Mouse (Mus musculus): ENCODE measurements around the gene Map2k1.
"Not testable (repeated sequence)": the region's sequence is repeated elsewhere in the genome, so short reads cannot be mapped to it uniquely, and the experiment has no call there.

Gene Map2k1

DNA sequence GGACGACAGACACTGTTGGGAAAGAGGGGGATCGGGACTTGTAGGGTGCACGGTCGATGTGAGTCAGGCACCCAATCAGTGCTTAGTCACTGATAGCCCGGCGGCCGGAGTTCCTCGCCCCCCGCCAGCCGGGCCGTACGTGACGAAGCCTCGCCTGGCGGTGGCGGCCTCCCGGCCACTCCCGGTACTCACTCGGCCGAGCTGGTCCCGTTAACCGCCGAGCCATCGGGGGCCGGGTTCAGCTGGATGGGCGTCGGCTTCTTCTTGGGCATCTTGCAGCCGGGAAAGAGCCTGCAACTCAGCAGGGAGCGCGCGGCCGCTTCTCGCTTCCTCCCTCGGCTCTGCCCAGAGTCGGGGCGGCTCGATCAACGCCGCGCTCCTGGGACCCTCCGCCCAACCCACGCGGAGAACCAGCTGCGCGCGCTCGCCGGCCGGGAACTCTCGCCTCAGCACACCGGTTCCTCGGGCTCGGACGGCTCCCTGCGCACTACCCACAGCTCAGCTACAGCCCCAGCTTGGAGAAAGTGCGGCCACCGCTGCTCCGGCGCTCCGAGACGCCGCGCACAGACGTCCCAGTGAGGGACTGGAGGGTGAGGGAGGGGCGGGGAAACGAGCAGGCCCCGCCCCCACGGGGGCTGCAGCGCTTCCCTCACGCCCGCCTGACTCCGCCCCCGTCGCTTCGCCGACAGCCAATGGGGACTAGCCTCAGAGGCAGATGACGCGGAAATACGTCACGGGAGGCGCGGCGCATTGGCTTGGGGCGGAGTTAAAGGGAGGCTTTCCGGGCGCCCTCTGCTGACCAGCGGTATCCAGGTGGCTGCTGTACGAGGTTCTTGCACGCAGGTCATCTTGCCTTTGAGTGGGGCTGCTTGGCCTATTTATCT lies at the start of gene Map2k1:
TSS of gene Map2k1 (minus strand) at position 611 of the 884 bp plus-strand sequence.
- DNase-seq: peak; percentile 100

DNA sequence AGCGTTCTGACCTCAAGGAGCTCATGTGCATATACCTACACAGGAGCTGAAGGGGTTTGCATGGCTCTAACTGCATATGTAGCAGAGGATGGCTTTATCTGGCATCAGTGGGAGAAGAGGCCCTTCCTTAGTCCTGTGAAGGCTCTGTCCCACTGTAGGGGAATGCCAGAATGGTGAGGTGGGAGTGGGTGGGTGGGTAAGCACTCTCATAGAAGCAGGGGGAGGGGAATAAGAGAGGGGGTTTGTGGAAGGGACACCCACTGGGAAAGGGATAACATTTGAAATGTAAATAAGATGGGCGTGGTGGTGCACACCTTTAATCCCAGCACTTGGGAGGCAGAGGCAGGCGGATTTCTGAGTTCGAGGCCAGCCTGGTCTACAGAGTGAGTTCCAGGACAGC lies 49.7 kb upstream of the Map2k1 start:
- not testable (repeated sequence) for DNase-seq

DNA sequence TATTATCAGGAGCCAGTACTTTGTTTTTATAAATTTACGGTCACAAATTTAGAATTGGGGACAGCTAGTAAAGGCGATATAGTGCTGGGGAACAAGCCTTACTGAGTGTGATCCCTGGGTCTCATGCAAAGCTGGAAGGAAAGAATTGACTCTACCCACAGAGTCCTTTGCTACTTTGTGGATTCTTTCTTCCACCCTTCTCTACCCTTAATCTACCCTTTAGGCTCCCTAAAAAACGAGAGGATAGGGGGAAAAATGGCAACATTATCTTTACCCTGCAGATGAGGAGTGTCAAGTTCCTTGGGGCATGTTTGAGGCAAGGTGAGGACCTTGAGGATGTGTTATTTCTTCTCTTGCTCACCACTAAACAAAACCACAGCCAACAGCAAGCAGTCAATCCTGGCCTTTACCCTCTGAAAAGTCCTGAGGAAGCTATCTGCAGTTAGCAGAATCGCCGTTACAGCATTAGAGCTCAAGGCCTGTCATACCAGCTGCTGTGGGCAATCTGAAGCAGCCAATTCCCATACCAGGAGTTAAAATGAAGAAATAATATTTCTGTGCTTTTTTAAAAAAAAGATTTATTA lies 29.1 kb upstream of the Map2k1 start:
- DNase-seq: no peak

DNA sequence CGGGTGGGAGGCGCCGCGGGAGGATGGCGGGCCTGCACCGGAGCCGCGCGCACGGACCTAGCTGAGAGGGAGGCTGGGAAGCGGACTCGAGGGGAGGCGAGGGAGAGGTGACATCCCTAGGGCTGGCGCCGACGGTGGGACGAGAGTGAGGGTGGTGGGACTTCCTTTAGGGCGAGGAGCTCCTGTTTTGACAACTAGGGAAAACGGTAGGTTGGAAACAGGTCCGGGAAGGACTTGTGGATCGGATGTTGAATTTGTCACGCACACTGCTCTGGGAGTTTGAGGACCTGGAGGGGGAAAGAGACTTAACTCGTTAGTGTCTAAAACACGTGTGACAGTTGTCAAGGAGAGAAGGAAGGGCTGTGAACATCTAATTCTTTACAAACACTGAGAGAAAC lies 28.3 kb upstream of the Map2k1 start:
- DNase-seq: no peak

DNA sequence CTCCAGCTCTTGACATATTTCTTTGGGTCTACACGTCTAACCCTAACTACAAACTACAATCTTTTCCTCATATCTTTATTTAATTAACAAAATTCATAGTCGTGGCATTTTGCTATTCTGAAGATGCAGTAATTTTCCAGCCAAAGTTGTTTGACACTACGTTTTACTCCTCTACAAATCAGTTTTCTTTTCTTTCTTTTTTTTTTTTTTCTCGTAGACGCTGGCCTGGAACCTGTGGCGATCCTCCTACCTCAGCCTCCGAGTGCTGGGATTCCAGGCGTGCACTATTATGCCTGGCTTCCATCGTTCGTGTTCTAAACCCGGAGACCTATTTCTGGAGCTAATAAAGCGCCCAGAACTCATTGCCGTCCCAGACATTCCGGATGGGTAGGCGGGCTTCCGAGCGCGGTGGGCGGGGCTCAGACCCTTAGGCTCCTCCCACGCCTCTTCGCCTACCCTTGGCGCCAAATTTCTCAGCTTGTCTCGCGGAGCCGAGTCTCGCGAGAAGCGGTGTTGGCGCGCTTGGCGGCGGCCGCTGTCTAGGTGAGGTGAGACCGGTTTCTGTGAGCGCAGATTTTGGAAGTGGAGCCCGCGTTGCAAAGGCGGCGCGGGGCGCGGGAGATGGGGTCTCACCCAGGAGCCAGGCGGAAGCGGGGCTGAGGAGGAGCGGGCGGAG lies 27.8 kb upstream of the Map2k1 start, which contains the start of gene Tipin:
TSS of gene Tipin (plus strand) at position 477 of the 676 bp plus-strand sequence.
- DNase-seq: peak; percentile 96 to 97

DNA sequence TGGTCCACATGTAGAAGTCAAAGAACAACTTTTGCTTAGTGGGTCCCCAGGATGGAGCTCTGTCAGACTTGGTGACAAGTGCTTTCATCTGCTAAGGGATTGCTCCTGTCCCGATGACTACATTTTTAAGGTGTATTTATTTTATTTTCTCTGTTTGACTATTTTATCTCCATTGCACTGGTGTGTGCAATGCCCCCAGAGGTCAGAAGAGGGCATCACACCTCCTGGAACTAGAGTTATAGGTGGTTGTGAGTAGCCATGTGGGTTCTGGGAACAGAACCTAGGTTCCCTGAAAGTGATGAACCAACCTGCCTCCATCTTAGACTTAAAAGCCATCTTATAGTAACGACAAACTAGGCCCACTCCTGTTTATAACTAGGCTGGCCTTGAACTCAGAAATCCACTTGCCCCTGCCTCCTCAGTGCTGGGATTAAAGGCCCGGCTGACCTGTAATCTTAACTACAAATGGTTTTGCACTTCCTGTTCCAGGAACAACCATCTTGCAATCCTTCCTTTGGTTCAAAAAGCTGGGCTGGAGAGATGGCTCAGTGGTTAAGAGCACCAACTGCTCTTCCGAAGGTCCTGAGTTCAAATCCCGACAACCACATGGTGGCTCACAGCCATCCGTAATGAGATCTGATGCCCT lies 25.4 kb upstream of the Map2k1 start:
- no peak for DNase-seq

DNA sequence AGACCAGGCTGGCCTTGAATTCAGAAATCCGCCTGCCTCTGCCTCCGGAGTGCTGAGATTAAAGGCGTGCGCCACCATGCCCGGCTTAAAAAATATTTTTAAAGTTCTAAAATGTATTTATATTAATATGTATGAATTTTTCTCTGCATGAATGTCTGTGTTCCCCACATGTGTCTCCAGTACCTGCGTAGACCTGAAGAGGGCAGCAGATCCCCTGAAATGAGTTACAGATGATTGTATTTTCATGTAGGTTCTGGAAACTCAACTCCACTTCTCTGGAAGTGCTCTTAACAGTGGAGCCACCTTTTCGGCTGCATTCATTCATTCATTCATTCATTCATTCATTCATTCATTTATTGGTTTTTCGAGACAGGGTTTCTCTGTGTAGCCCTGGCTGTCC lies 24.3 kb upstream of the Map2k1 start:
- peak; percentile 66 to 86 for DNase-seq

DNA sequence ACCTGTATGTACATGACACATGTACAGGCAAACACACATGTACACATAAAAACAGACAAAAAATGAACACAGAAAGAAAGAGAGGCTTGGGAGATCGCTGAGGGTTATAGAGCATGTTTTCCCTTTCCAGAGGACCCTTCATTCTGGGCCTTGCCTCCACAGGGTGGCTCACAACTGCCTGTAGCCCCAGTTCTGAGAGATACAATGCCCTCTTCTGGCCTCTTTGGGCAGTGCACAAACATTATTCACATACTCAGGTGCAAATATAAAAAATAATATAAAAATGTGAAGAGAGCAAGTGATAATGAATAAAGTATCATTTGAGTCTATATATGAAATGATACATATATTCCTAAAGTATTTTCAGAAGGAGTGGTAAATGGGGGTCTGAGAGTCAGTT lies 21.5 kb upstream of the Map2k1 start:
- DNase-seq: peak in 1 of 2 experiments; percentile 32

DNA sequence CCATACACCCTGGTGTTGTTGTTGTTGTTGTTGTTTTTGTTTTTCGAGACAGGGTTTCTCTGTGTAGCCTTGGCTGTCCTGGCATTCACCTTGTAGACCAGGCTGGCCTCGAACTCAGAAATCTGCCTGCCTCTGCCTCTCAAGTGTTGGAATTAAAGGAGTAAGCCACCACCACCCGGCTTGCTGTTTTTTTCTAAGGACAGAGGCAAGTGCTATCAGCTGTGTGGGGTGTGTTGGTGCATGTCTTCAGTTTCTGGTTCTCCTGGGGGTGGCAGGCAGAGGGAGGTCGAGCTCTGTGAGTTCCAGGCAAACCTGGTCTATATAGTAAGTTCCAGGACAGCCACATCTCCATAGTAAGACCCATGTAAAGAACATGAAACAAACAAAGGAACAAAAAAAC lies 20.9 kb upstream of the Map2k1 start:
- no peak for DNase-seq

DNA sequence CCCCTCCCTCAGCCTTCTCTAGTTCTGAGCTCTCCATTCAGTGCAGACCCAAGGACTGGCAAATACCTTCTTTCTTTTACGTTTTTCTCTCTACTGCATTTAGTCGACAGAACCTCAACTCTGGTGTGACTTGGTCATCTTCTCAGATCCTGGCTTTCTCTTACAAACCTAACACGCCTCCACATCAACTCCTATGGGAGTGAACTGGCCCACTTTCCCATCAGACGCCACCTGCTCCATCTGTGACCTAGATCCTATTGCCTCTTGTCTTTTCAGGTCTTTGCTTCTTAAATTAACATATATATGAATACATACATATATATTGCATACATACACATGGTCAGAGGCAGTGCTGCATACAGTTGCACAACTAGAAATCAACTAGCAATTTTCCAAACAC lies 20.3 kb upstream of the Map2k1 start:
- no peak for DNase-seq

DNA sequence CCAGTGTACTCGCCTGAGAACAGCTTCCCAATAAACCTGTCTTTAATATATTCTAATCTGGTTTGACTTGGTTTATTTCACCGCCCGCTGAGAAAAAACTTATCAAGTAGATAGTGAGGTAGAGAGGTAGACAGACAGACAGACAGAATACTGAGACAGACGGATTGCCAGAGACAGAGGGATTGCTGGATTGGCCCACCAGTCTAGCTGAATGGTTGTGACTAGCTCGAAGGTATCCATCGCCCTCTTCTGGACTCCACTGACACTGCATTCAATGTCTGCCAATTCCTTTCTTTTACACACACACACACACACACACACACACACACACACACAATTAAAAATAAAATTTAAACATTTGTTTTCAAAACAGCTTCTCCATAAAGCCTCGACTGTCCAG lies 19.2 kb upstream of the Map2k1 start:
- peak; percentile 63 to 73 for DNase-seq

DNA sequence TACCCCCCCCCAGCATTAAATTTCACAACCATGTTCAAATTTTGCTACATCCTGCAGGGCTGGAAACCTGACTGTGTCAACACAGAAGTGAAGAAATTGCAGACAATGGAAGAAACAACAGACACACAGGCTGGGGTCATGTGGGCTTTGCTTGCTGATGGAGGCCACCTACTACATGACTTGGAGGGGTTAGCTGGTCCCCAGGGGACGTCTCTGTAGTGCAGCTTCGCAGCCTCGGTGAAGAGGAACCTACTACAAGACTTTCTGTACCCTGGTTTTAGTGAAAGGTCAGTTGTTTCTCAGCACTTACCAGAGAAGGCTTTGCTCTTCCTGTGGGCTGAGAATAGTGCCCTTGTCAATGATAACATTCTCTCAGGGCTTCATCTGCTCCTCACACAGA lies 17.8 kb upstream of the Map2k1 start:
- no peak for DNase-seq

DNA sequence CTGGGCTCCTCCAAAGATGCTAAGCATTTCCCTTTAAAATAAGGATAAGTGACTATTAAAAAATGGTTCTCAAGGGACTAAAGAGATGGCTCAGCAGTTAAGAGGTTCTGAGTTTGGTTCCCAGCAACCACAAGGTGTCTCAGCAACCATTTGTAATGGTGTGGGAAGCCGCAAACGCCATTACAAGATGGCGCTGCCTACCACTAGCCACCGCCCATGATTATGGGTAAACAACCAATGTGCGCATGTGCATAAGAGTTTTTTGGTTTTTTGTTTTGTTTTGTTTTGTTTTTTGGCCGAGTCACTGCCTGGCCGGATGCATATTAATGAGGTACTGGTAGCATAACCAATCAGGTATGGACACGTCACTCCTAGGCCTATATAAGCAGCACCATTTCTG lies 15.4 kb upstream of the Map2k1 start:
- DNase-seq: not testable (repeated sequence)

DNA sequence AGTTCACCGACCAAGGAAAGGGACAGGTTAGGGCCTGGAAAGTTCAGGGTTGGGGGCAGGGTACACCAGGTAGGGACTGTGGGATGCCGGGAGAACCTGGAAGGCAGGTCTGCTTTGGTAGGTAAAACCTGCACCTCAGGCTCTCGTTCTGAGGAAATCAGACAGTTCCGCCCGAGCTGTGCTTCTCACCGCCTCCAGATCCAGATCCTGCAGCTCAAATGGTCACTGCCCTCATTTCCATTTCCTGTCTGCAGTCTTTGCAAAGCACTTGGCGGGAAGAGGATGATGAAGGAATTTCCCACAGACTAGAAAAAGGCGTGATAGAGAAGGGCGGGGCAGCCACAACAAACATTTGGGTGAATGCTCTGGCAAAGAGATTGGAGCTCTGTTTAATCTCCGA lies 14.8 kb upstream of the Map2k1 start:
- DNase-seq: no peak

DNA sequence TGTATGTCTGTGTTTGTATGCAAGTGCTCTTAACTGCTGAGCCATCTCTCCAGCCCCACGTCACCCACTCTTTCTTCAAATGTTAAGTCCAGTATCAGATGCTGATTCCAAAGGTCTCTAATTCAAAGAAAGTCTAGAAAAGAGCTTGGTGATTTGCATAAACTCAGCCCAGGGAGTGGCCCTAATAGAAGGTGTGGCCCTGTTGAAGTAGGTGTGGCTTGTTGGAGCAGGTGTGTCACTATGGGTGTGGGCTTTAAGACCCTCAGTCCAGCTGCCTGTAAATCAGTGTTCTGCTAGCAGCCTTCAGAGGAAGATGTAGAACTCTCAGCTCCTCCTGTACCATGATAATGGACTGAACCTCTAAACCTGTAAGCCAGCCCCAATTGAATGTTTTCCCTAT lies 13.8 kb upstream of the Map2k1 start:
- DNase-seq: no peak

DNA sequence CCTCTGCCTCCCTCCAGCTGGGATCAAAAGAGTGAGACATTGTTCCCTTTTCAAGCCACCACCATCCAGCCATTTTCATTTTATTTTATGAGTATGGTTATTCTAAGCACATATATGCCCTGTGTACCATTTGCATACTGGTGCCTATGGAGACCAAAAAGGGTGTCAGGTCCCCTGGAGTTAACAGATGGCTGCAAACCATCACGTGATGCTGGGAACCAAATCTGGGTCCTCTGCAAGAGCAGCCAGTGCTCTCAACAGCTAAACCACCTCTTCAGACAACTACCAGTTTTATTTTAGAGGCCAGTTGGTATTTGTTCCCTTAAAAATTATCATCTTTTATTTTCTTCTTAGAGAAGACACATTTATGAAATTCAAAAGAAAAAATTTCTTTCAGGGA lies 11.4 kb upstream of the Map2k1 start:
- DNase-seq: no peak

DNA sequence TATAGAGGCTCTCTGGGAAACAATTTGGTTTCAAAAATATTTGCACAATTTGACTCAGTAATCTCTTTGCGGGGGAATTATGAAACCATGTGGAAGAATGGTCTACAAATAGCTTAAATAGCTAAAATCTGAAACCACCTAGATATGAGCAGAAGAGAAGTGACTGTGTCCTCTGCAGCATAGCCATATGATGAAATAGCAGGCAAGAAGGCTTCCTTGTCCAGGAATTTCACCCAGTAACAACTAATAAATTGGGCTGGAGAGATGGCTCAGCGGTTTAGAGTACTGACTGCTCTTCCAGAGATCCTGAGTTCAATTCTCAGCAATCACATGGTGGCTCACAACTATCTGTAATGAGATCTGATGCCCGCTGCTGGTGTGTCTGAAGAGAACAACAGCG lies 7.6 kb upstream of the Map2k1 start:
- no peak for DNase-seq

DNA sequence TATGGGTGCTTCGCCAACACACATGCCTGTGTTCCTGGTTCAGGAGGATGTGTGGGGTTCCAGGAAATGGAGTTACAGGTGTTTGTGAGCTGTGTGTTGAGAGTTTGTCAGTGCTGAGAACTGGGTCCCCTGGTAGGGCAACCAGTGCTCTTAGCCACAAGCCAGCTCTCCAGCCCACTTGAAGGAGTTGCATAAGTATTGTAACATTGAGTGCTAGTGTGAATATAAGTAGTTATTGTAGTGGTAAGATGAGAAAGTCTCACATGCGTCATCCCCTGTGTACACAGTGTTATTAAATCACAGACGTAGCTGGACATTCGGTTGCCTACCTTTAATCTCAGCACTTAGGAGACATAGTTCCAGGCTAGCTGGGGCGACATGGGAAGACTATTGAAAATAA lies 6.5 kb upstream of the Map2k1 start:
- DNase-seq: no peak

DNA sequence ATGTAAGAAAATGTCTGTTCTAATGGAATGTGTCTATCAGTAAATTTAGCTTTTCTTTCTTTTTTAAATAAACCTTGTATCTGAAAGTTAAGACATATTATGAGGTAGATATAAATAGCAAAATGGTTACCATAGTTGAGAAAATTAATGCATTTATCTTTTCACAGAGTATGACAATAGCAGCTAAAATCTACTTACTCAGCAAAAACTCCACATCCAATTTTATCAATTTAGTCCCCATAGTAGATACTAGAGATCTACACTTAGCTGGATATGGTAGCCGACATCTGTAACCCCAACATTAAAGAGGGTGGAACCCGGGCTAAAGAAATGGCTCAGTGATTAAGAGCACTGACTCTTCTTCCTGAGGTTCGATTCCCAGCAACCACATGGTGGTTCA lies 2.8 kb upstream of the Map2k1 start:
- DNase-seq: no peak

DNA sequence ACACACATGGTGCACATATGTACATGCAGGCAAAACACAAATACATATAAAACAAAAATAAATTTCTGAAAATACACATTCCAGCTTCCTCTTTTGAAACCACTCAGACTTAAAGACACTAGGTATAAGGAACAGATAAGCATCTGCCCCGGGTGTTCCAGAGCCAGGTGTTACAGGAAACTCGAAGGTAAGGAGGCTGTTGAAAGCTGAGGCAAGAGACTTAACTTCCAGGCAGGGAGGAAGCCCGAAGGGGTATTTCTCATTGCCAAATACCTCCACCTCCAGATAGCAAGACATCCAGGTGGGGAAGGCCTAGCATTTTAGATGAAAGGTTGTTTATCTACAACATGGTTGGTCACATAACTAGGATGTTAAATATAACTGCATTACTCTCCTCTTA lies 2.0 kb upstream of the Map2k1 start:
- DNase-seq: no peak

DNA sequence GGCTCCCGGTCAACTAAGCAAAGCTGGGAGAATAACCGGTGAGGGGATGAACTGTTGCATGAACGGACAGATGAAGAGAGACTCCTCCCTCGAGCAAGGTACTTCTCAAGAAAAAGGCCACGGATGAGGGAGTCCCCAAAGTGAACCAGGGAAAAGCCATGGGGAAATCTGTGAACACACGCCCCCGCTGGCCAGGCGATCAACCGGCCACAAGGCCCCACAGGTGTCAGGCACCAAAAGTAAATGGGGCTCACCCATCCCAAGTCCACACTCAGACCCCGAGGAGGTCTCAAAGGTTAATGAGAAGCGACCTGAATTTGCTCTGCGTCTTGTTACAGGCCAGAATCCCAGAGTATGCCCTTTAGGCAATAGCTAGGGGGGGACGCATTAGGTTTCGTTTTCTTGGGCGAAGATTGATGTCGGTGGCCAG lies 825 bp downstream of the Map2k1 start:
- DNase-seq: peak; percentile 45 to 66

DNA sequence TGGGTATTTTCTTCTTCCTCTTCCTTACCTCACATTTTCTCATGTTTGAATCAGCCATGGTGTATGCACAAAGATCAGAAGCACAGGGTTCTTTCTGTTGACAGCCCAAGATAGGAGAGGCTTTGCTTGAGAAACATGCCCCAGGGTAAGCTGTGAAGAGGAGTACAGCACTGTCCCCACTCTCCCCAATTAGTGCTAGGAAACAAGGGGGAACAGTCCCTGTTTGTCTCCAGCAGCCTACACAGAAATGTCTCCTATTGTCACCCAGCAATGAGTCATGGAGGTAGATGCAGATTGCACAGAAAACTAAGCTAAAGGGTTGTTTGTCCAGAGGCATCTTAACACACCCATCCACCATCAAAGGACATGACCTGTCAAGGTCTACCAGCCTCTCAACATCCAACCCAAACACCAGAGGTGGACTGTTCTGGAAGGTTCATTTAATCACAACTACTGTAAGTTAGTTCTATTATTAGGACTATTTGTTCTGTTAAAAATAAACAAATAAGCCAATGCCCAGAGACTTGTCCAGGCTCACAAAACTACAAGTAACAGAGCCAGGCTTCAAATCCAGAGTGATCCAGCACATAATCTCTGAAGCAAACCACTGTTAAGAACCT lies 3.2 kb downstream of the Map2k1 start:
- no peak for DNase-seq

DNA sequence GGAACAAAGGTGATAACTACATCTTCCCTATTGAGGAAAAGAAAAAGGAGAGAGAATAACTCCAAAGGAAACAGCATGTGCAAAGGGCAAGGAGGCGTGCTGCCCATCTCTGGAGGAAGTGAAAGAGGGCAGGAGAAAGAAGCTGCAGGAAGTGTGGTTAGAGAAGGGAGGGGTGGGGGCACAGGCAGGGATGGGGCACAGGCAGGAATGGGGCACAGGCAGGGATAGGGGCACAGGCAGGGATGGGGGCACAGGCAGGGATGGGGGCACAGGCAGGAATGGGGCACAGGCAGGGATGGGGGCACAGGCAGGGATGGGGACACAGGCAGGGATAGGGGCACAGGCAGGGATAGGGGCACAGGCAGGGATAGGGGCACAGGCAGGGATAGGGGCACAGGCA lies 4.1 kb downstream of the Map2k1 start:
- no peak for DNase-seq
